Mouse (Mus musculus) small intestine, adult 2 months (tissue): ENCODE results near the gene Lonp2. TPM values are rescaled to one million over a fixed set of nuclear protein-coding genes. Genes with fewer than 3 reads are reported as not detected.
A peak's percentile ranks its signal among the peaks of the same experiment; 100 is the strongest.

ENCODE experiments used
- H3K27ac ChIP-seq: fragments of 200-500 bp; 2 replicates; pipeline ENCODE4 v1.5.1; 2012; ENCODE audit warnings: low read depth, low read length, control low read depth, inconsistent platforms; ENCODE audit not compliant: insufficient read depth
- H3K27me3 ChIP-seq: fragments of 200-500 bp; 2 replicates; pipeline ENCODE4 v1.6.1; 2012; ENCODE audit warnings: mild to moderate bottlenecking, moderate library complexity, low read length, inconsistent platforms; ENCODE audit not compliant: control insufficient read depth, insufficient read depth
- H3K36me3 ChIP-seq: fragments of 200-500 bp; 2 replicates; pipeline ENCODE4 v1.6.1; 2012; ENCODE audit warnings: mild to moderate bottlenecking, low read length, control low read depth, inconsistent platforms; ENCODE audit not compliant: control insufficient read depth, insufficient read depth
- H3K4me1 ChIP-seq: fragments of 200-500 bp; 2 replicates; pipeline ENCODE4 v1.6.1; 2012; ENCODE audit warnings: low read length, inconsistent platforms, mixed read lengths; ENCODE audit not compliant: control insufficient read depth, insufficient read depth, insufficient read length
- H3K4me3 ChIP-seq: fragments of 200-500 bp; 2 replicates; pipeline ENCODE4 v1.5.1; 2012; ENCODE audit warnings: low read depth, mild to moderate bottlenecking, control low read depth, inconsistent platforms, low read length, moderate library complexity
- CTCF ChIP-seq: fragments of 200-500 bp; IDR thresholded peaks from 2 replicates; pipeline ENCODE4 v1.5.1; 2012; ENCODE audit warnings: low read depth, mild to moderate bottlenecking, control low read depth, inconsistent platforms, low read length, moderate library complexity, mixed read lengths; ENCODE audit not compliant: insufficient replicate concordance, insufficient read length; ENCODE audit errors: extremely low read depth
- POLR2A ChIP-seq: fragments of 200-500 bp; IDR thresholded peaks from 2 replicates; pipeline ENCODE4 v1.6.1; 2012; ENCODE audit warnings: low read depth, mild to moderate bottlenecking, control low read depth, inconsistent platforms, low read length, moderate library complexity
- WGBS: fragments of 180-500 bp; shearing (Covaris S2); methylation state at CpG from one replicate; pipeline ENCODE4 v1.1.7; 2018; 5-methylcytosine and 5-hydroxymethylcytosine counted together
- polyA plus RNA-seq: library from polyadenylated mRNA; depleted of rRNA; stranded (reverse); fragments of >200 nt; gene quantifications from 2 replicates; pipeline ENCODE4 v1.2.3, GENCODE M21; 2012

Lonp2 gene
- polyA plus RNA-seq, 1 experiment: 59.5 TPM

DNA sequence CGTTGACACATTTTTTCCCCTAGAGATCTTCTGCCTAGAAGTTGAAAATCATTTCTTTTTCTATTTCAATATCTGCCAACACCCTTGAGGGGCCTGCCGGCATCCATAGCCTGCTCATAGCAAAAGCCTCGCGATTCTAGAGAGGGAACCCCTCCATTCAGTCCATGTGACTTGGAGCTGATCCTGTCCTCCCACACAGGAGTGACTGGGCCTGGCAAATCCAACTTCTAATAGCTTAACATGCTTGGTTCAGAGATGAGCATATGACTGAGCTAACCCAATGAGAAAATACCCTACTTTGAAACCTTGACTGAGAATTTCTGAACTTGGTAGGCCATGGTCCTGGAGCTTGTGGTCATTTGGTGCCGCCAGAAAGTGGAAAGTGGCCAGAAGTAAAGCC, 37.8 kb upstream of the Lonp2 start:
- Histone ChIP-seq H3K27me3 (no peaks in the 10 kb centered on the region), H3K36me3 (no peaks in the 10 kb centered on the region), H3K4me3 (no peak overlapping the region), H3K4me1 (no peaks in the 10 kb centered on the region), H3K27ac (no peak overlapping the region)
- WGBS: 50% methylated on average over 5 of the region's 5 CpGs
- no peak for TF ChIP-seq CTCF

DNA sequence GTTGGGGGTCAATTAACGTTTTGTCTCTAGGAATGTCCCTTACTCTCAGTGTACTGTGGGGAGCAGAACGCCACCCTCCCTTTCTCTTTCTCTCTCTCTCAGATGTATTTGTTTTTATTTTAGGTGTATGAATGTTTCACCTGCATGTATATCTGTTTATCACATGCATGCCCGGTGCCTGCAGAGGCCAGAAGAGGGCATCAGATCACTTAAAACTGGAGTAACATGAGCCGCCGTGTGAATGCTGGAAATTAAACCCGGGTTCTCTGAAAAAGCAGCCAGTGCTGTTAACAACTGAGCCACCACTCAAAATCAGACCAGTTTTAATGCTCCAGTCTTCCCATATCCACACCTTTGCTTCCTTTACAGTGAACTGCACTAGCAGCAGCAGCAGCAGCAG, 37.2 kb upstream of the Lonp2 start:
- no peak overlapping the region for H3K27ac ChIP-seq
- no peaks in the 10 kb centered on the region for H3K4me1 ChIP-seq
- WGBS: 44% methylated on average over 6 of the region's 6 CpGs
- H3K27me3 ChIP-seq: no peaks in the 10 kb centered on the region
- H3K36me3 ChIP-seq: no peaks in the 10 kb centered on the region
- TF ChIP-seq POLR2A: no peak
- peak; percentile 19; the same call in 1 of the 2 replicates for TF ChIP-seq CTCF
- H3K4me3 ChIP-seq: no peak overlapping the region

DNA sequence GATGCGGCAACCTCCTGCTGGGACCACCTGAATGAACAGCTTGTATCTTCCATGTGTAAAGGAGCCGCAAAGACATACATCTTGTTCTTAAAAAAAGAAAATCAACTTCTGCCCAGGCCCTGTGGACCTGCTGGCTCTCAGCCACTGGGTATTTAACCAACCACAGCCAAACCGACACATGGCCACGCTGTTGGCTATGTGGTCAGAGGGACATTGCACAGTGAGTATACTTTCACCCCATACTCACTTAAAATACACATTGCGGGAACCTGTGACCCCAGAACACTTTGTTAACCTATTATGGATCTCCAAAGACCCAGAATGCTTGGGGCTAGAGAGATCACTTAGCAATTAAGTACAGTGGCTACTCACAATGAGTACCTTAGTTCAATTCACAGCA, 35.5 kb upstream of the Lonp2 start:
- Histone ChIP-seq H3K27me3 (no peaks in the 10 kb centered on the region), H3K4me1 (peaks cover 3% of the 10 kb centered on the region; the same call in 1 of the 2 replicates), H3K27ac (no peak overlapping the region), H3K36me3 (no peaks in the 10 kb centered on the region), H3K4me3 (no peak overlapping the region)
- 89% methylated on average over 5 of the region's 5 CpGs for WGBS
- TF ChIP-seq POLR2A: no peak
- no peak for TF ChIP-seq CTCF

DNA sequence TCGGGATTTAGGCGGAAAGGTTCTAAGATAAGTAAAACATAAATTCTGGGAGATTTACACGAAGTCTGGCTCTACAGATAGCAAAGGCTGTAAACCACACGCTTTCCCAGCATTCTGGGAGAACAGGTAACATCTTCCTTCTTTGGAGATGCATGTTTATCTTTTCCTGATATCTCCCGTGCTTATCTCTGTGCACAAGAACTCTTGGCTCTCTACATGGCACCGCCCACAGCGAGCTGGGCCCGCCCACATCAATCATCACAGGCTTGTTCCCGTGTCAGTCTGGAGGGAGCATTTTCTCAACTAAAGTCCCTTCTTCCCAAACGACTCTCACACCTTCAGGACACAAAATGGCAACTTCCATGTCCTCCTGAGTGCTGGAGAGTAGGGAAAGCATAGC, 30.7 kb upstream of the Lonp2 start:
- Histone ChIP-seq H3K27me3 (no peaks in the 10 kb centered on the region), H3K4me1 (peaks cover 14% of the 10 kb centered on the region), H3K27ac (peak overlapping the region; percentile 73), H3K4me3 (no peak overlapping the region), H3K36me3 (no peaks in the 10 kb centered on the region)
- TF ChIP-seq CTCF (no peak), POLR2A (no peak)
- 13% methylated on average over 10 of the region's 10 CpGs for WGBS

DNA sequence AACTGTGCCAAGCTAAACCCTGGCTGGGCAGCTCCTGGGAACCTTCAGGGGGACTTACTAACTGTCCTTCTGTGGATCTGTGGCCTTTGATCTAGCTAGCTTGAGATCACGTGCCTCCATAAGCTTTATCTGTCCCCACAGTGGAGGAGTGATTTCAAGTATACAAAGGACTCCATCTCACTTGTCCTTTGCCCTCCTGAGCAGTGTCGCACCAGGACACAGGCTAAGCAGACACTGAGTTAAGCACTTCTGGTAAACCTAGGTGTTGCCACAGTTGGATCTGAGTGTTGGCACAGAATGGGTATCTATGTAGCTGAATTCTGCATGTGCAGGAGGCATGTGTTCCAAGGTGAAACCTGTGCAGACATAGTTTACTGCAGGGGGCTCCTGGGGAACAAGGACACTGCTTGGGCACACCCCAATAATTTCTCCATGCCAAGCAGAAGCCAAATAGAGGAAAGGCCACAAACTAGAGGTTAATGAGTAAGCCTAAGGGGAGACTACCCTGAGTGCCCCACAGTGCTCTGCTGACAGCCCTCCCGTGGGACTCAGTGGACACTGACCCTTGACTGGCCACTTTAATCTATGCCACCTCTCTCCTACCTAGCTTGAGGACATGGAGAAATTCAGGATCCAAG, 29.6 kb upstream of the Lonp2 start:
- H3K36me3 ChIP-seq: no peaks in the 10 kb centered on the region
- no peaks in the 10 kb centered on the region for H3K27me3 ChIP-seq
- H3K4me3 ChIP-seq: no peak overlapping the region
- peak overlapping the region; percentile 73 for H3K27ac ChIP-seq
- TF ChIP-seq CTCF: no peak
- no peak for TF ChIP-seq POLR2A
- 25% methylated on average over 3 of the region's 3 CpGs for WGBS
- H3K4me1 ChIP-seq: peaks cover 14% of the 10 kb centered on the region

DNA sequence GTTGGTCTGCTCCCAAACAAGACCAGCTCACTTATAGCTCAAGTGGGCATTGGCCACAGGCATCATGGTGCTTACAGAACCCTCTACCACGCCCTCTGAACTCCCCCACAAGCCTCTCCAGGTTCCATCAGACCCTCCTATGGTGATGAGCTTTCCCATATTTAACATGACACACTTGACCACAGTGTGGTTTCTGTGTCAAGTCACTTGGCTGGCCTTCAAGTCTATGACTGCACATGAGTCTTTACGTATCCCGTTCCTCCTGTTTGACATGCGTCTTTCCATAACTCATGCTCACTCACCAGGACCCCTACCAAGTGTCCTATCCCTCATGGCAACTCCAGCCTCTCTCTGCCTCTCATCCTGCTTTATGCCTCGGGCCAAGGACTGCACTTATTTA, 28.2 kb upstream of the Lonp2 start:
- TF ChIP-seq CTCF (no peak), POLR2A (no peak)
- Histone ChIP-seq H3K36me3 (no peaks in the 10 kb centered on the region), H3K27me3 (no peaks in the 10 kb centered on the region), H3K4me3 (no peak overlapping the region), H3K4me1 (peaks cover 14% of the 10 kb centered on the region), H3K27ac (no peak overlapping the region)
- 87% methylated on average over 5 of the region's 5 CpGs for WGBS

DNA sequence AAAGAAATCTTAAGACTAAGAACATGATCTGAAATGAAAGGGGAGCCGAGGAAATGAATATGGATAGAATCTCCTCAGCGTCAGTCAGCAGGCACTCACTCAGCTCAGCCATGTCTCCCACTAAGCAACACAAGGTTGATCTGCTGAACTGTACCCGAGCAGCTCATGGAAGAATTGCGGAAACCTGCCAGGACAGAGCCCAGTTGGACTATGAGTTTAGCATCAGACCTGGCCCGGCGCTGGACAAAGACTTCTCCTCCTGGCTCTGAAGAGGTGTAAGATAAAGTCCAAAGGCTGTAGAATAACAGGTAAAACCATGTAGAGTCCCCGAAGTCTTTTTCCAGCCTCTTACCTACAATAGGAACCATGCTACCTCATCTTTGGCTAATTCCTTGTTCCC, 26.2 kb upstream of the Lonp2 start:
- H3K36me3 ChIP-seq: no peaks in the 10 kb centered on the region
- TF ChIP-seq POLR2A (no peak), CTCF (no peak)
- H3K4me3 ChIP-seq: no peak overlapping the region
- no peak overlapping the region for H3K27ac ChIP-seq
- no peaks in the 10 kb centered on the region for H3K27me3 ChIP-seq
- WGBS: 84% methylated on average over 7 of the region's 7 CpGs
- H3K4me1 ChIP-seq: peaks cover 16% of the 10 kb centered on the region

DNA sequence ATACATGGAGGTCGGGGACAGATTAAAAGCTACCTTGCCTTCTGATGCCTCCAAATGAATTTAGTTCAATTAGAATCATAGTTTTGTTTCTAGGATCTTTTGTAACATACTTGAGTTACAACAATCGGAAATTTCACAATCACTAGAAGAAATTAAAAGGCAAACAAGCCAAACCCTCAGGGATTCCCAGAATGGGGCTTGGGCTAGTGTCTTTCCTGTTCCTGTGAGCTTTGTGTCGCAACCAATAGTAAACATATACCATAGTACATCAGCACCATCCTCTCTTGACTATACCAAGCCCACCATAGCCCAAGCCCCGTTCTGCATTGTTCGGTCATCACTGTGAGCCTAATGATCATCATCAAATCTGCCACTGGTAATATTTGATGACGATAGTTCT, 24.5 kb upstream of the Lonp2 start:
- no peak for TF ChIP-seq CTCF
- no peak for TF ChIP-seq POLR2A
- Histone ChIP-seq H3K36me3 (no peaks in the 10 kb centered on the region), H3K4me1 (peaks cover 7% of the 10 kb centered on the region; the same call in 1 of the 2 replicates), H3K27me3 (no peaks in the 10 kb centered on the region), H3K27ac (no peak overlapping the region), H3K4me3 (no peak overlapping the region)
- 89% methylated on average over 6 of the region's 6 CpGs for WGBS
